Mouse (Mus musculus) myocyte (in vitro differentiated cells): ENCODE results near the gene Ccdc30. TPM values are rescaled to one million over a fixed set of nuclear protein-coding genes. Genes with fewer than 3 reads are reported as not detected.

Experiments used
- H3K27me3 ChIP-seq: one replicate; pipeline ENCODE4 v1.6.1; 2011; ENCODE audit not compliant: control insufficient read depth, insufficient read depth, insufficient read length
- H3K36me3 ChIP-seq: one replicate; pipeline ENCODE4 v1.6.1; 2011; ENCODE audit not compliant: control insufficient read depth, insufficient read depth
- H3K4me2 ChIP-seq: one replicate; pipeline ENCODE4 v1.6.1; 2011; ENCODE audit warnings: low read depth, control low read depth
- H3K4me3 ChIP-seq: one replicate; pipeline ENCODE4 v1.5.1; 2011; ENCODE audit warnings: mild to moderate bottlenecking, control low read depth, moderate library complexity
- H3K79me2 ChIP-seq: one replicate; pipeline ENCODE4 v1.6.1; 2011; ENCODE audit not compliant: control insufficient read depth, insufficient read depth
- H3ac ChIP-seq: one replicate; pipeline ENCODE4 v1.6.1; 2011; ENCODE audit not compliant: control insufficient read depth, insufficient read length
- CEBPB ChIP-seq: IDR thresholded peaks from 2 replicates; pipeline ENCODE4 v1.6.1; 2011; ENCODE audit warnings: mild to moderate bottlenecking, moderate library complexity; ENCODE audit not compliant: poor library complexity, insufficient read depth, severe bottlenecking
- E2F4 ChIP-seq: IDR thresholded peaks from one replicate; pipeline ENCODE4 v1.6.1; 2011; ENCODE audit warnings: mild to moderate bottlenecking, control low read depth, moderate library complexity; ENCODE audit not compliant: insufficient read depth
- MAX ChIP-seq: IDR thresholded peaks from one replicate; pipeline ENCODE4 v1.6.1; 2011; ENCODE audit warnings: low read depth, mild to moderate bottlenecking, control low read depth
- MYOD1 ChIP-seq, 3 experiments: IDR thresholded peaks; one replicate each; pipeline ENCODE4 v1.6.1; 2011; ENCODE audit warnings: control low read depth in 2 of 3, low read depth in 2 of 3, mild to moderate bottlenecking in 2 of 3, moderate library complexity in 1 of 3; ENCODE audit not compliant: insufficient read length in 2 of 3, control insufficient read depth in 1 of 3
- MYOG ChIP-seq, 3 experiments: IDR thresholded peaks; one replicate each; pipeline ENCODE4 v1.6.1; 2011; ENCODE audit warnings: control low read depth in 2 of 3, low read depth in 2 of 3, mild to moderate bottlenecking in 2 of 3; ENCODE audit not compliant: insufficient read length in 2 of 3, control insufficient read depth in 1 of 3, insufficient read depth in 1 of 3
- POLR2A ChIP-seq: IDR thresholded peaks from one replicate; pipeline ENCODE4 v1.6.1; 2011; ENCODE audit warnings: low read depth, mild to moderate bottlenecking, control low read depth, moderate library complexity; ENCODE audit not compliant: insufficient read length
- POLR2AphosphoS2 ChIP-seq: IDR thresholded peaks from one replicate; pipeline ENCODE4 v1.6.1; 2011; ENCODE audit warnings: low read depth, control low read depth; ENCODE audit not compliant: insufficient read length
- REST ChIP-seq: IDR thresholded peaks from one replicate; pipeline ENCODE4 v1.6.1; 2011; ENCODE audit warnings: mild to moderate bottlenecking, control low read depth, moderate library complexity; ENCODE audit not compliant: insufficient read depth, insufficient read length
- SRF ChIP-seq: IDR thresholded peaks from one replicate; pipeline ENCODE4 v1.6.1; 2011; ENCODE audit warnings: low read depth; ENCODE audit not compliant: control insufficient read depth, insufficient read length
- TCF12 ChIP-seq: IDR thresholded peaks from one replicate; pipeline ENCODE4 v1.6.1; 2011; ENCODE audit warnings: mild to moderate bottlenecking, control low read depth; ENCODE audit not compliant: poor library complexity, insufficient read depth, severe bottlenecking
- TCF3 ChIP-seq: IDR thresholded peaks from one replicate; pipeline ENCODE4 v1.6.1; 2011; ENCODE audit warnings: low read depth, control low read depth; ENCODE audit not compliant: insufficient read length
- USF1 ChIP-seq: IDR thresholded peaks from one replicate; pipeline ENCODE4 v1.6.1; 2011; ENCODE audit warnings: low read depth, mild to moderate bottlenecking, control low read depth, moderate library complexity
- polyA plus RNA-seq: library from polyadenylated mRNA; unstranded; fragments of >200 nt; fragmentation: generic; extraction: Trizol; gene quantifications from one replicate; pipeline ENCODE4 v1.2.1, GENCODE M21; 2012; ENCODE audit warnings: missing spikeins

Ccdc30 gene
- polyA plus RNA-seq, 1 experiment = 0.17 TPM

DNA sequence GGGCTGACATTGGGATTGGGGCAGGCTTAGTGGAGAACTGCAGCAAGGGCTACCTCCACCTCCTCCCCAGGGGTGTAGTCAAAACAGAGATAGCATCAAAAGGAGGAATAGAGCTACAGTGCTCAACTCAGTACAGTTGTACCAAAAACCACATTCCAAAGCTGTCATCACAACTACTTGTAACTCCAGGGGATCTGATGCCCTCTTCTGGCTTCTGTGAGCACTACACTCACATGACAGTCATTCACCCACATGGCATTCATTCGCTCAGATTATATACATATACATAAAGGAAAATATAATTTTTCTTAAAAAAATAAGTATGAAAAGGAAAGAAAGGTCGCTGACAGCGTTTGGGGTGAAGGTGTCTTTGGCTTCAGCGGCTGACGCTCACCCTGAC, 45.0 kb upstream of the Ccdc30 start:
- Histone ChIP-seq H3K36me3 (no peaks in the 10 kb centered on the region), H3K4me3 (no peak overlapping the region), H3K4me2 (no peak overlapping the region), H3ac (no peak overlapping the region), H3K79me2 (no peaks in the 10 kb centered on the region), H3K27me3 (peaks cover 14% of the 10 kb centered on the region)
- TF ChIP-seq MAX (no peak), MYOG (IDR thresholded peaks at IDR 0.05; ENCODE audit: control insufficient read depth in 1 of 3, insufficient read depth in 1 of 3, insufficient read length in 2 of 3, low read depth in 2 of 3) (no peak), POLR2AphosphoS2 (no peak)

DNA sequence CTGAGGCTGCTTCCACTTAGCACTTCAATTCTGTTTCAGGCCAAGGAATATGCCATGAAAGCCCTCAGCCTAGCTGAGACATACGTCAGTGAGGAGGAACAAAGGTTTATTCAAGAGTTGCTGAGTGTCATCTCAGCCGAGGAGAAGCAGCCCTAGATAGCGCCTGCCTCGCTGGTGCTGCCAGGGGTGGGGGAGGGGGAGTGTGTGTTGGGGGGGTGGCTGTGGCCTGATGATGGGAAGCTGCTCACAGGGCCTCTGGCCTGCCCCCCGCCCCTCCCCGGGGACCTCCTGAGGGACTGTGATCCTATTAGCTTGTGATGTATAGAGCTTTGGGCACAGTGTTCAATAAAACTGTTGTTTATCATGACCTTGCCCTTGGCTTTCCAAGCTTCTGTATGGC, 38.2 kb upstream of the Ccdc30 start:
- Histone ChIP-seq H3K36me3 (no peaks in the 10 kb centered on the region), H3K79me2 (no peaks in the 10 kb centered on the region), H3ac (no peak overlapping the region), H3K4me2 (no peak overlapping the region), H3K4me3 (no peak overlapping the region), H3K27me3 (peaks cover 7% of the 10 kb centered on the region)
- TF ChIP-seq CEBPB = no peak
- no peak for TF ChIP-seq POLR2AphosphoS2
- no peak for TF ChIP-seq SRF
- no peak for TF ChIP-seq TCF12
- no peak for TF ChIP-seq MYOG (IDR thresholded peaks at IDR 0.05; ENCODE audit: control insufficient read depth in 1 of 3, insufficient read depth in 1 of 3, insufficient read length in 2 of 3, low read depth in 2 of 3)
- no peak for TF ChIP-seq USF1
- TF ChIP-seq MYOD1 (IDR thresholded peaks at IDR 0.05; ENCODE audit: control insufficient read depth in 1 of 3, insufficient read length in 2 of 3, low read depth in 2 of 3) = no peak
- TF ChIP-seq REST = no peak
- TF ChIP-seq TCF3 = no peak
- no peak for TF ChIP-seq POLR2A

DNA sequence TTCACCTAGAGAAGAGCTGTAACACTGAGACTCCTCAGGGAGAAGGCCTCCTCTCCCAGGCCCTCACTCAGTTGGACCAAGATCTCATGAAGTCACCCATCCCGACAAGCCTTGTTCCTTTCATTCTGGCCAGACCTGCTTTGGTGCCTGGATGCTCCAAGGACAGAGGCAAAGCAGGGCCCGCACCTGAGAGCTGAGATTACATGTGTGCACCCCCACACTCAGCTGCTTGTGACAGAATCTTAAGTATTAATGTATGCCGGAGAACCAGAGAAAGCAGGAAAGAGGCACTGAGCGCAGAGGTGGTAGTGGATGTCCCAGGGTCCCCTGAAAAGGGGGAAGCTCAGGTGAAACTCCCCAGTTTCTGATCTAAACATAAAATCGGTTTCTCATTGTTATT, 37.8 kb upstream of the Ccdc30 start:
- Histone ChIP-seq H3K4me2 (no peak overlapping the region), H3ac (no peak overlapping the region), H3K4me3 (no peak overlapping the region), H3K27me3 (peaks cover 8% of the 10 kb centered on the region), H3K36me3 (no peaks in the 10 kb centered on the region), H3K79me2 (no peaks in the 10 kb centered on the region)
- TF ChIP-seq USF1 = no peak
- no peak for TF ChIP-seq CEBPB
- no peak for TF ChIP-seq MYOD1 (IDR thresholded peaks at IDR 0.05; ENCODE audit: control insufficient read depth in 1 of 3, insufficient read length in 2 of 3, low read depth in 2 of 3)
- no peak for TF ChIP-seq E2F4
- no peak for TF ChIP-seq TCF12
- no peak for TF ChIP-seq POLR2A
- no peak for TF ChIP-seq MYOG (IDR thresholded peaks at IDR 0.05; ENCODE audit: control insufficient read depth in 1 of 3, insufficient read depth in 1 of 3, insufficient read length in 2 of 3, low read depth in 2 of 3)
- TF ChIP-seq TCF3 = no peak
- TF ChIP-seq POLR2AphosphoS2 = no peak
- TF ChIP-seq REST = no peak
- TF ChIP-seq MAX = no peak
- no peak for TF ChIP-seq SRF

DNA sequence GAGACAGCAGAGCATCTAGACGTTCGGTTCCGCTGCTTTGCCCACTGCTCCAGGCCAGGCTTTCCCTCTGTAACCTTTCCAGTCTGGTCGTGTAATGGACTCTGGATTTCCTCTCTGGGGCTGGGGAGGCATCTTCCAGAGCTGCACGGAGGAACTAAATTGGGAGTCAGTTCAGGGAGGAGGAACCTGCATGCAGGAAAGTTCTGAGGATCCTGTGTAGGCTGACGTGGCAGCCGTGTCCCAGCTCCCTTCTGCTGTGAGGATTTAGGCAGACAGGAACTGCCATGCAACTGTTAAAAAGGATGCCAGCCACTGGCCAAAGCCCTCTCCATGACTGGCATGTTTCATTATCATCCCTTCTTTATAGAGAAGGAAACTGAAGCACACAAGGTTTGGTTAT, 35.1 kb upstream of the Ccdc30 start:
- Histone ChIP-seq H3ac (no peak overlapping the region), H3K4me2 (no peak overlapping the region), H3K27me3 (peaks cover 8% of the 10 kb centered on the region), H3K79me2 (no peaks in the 10 kb centered on the region), H3K4me3 (no peak overlapping the region), H3K36me3 (no peaks in the 10 kb centered on the region)
- TF ChIP-seq E2F4 (no peak), MAX (no peak), POLR2A (no peak), REST (no peak), MYOD1 (IDR thresholded peaks at IDR 0.05; ENCODE audit: control insufficient read depth in 1 of 3, insufficient read length in 2 of 3, low read depth in 2 of 3) (no peak), SRF (no peak), TCF12 (no peak), CEBPB (no peak), MYOG (IDR thresholded peaks at IDR 0.05; ENCODE audit: control insufficient read depth in 1 of 3, insufficient read depth in 1 of 3, insufficient read length in 2 of 3, low read depth in 2 of 3) (no peak), USF1 (no peak), TCF3 (no peak)

DNA sequence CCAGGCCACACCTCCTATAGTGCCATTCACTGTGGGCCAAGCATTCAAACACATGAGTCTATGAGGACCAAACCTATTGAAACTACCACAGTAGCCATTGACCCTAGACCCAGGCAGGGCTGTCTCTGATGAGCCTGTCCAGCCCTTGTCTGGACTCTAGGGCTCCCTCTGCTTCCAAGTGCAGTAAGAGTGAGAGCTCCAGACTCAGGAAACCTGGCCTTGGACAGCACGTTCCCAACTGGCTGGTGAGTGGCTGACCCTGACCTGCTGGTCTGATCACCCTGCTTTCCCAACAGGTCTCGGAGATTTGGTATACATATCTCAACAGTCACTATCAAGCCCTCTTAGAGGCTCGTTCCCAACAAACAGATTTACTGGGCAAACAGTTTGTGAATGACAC, 32.5 kb upstream of the Ccdc30 start:
- Histone ChIP-seq H3K27me3 (peaks cover 8% of the 10 kb centered on the region), H3K79me2 (no peaks in the 10 kb centered on the region), H3K4me3 (no peak overlapping the region), H3K4me2 (no peak overlapping the region), H3ac (no peak overlapping the region), H3K36me3 (no peaks in the 10 kb centered on the region)
- no peak for TF ChIP-seq USF1
- TF ChIP-seq REST = no peak
- TF ChIP-seq SRF = no peak
- TF ChIP-seq MAX = no peak
- no peak for TF ChIP-seq POLR2AphosphoS2
- no peak for TF ChIP-seq CEBPB
- no peak for TF ChIP-seq E2F4
- TF ChIP-seq TCF3 = no peak
- TF ChIP-seq MYOD1 (IDR thresholded peaks at IDR 0.05; ENCODE audit: control insufficient read depth in 1 of 3, insufficient read length in 2 of 3, low read depth in 2 of 3) = no peak
- no peak for TF ChIP-seq POLR2A
- TF ChIP-seq MYOG (IDR thresholded peaks at IDR 0.05; ENCODE audit: control insufficient read depth in 1 of 3, insufficient read depth in 1 of 3, insufficient read length in 2 of 3, low read depth in 2 of 3) = no peak
- no peak for TF ChIP-seq TCF12
